Mouse (Mus musculus): ENCODE results near the gene Hoxb7.

GRCm38 (mm10) chr11:96324125-96324524 lies 37.7 kb downstream of the Hoxb7 start:
- TF ChIP-seq CTCF (IDR thresholded peaks at IDR 0.05) (no peak), EP300 (IDR thresholded peaks at IDR 0.05) (no peak)

Measured in lung, postnatal 0 days (tissue).